Mouse (Mus musculus) stomach, postnatal 0 days (tissue): ENCODE data around the gene Comt.

ENCODE experiments used
- CTCF ChIP-seq: IDR thresholded peaks from 2 replicates; pipeline ENCODE4 v1.5.1; 2016; ENCODE audit warnings: antibody characterized with exemption, low read depth, mild to moderate bottlenecking, moderate library complexity
- EP300 ChIP-seq: optimal IDR thresholded peaks from 2 replicates; pipeline ENCODE3; 2016; ENCODE audit warnings: antibody characterized with exemption

DNA sequence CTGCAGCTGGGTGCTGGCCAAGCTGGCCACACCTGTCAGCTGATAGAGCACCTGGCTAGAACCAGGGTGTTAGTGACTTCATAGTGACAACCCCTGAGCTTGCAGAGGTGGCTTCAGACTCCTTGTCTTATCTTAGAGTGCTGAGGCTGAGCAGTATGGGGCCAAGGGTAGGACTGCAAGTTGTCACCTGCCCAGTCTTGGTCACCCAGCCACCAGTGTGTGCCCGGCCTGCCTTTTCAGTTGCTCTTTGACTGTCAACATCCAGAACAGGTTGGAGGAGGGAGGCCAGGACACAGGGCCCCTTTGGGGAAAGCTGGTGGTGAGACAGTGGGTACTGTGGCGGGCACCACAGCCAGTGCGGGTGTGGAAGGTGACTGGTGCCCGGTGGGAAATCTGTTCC, 22.4 kb upstream of the Comt start:
- TF ChIP-seq CTCF (no peak), EP300 (no peak)
